Mouse (Mus musculus) kidney, postnatal 4 days (tissue): ENCODE results near the gene Tnks2.

Experiments used
- DNase-seq, 2 experiments: peaks; one replicate each; pipeline ENCODE4 v3.0.0; 2021; ENCODE audit warnings: mixed read lengths in 2 of 2

Tnks2 gene

GRCm38 (mm10) chr19:36903377-36903776 lies 69.3 kb downstream of the Tnks2 start:
- no peak for DNase-seq

- DNase-seq = peak; percentile 56 to 66
These were observed 70.4 kb downstream of the Tnks2 start for GRCm38 (mm10) chr19:36904211-36905007.

- DNase-seq = no peak
These were observed 75.1 kb downstream of the Tnks2 start for GRCm38 (mm10) chr19:36909150-36909549.

GRCm38 (mm10) chr19:36909676-36910292 lies 75.8 kb downstream of the Tnks2 start:
- DNase-seq = peak; percentile 82 to 85

GRCm38 (mm10) chr19:36910424-36911045 lies 76.5 kb downstream of the Tnks2 start:
- no peak for DNase-seq

GRCm38 (mm10) chr19:36913064-36913463 lies 79.0 kb downstream of the Tnks2 start:
- DNase-seq = no peak

- DNase-seq = no peak
These were observed 82.2 kb downstream of the Tnks2 start for GRCm38 (mm10) chr19:36916206-36916605.

GRCm38 (mm10) chr19:36916876-36917389 lies 82.9 kb downstream of the Tnks2 start:
- no peak for DNase-seq

- DNase-seq = peak; percentile 87 to 89
These were observed 84.6 kb downstream of the Tnks2 start for GRCm38 (mm10) chr19:36918441-36919301.

- DNase-seq = no peak
These were observed 85.4 kb downstream of the Tnks2 start, which contains the start of gene Fgfbp3 for GRCm38 (mm10) chr19:36919466-36919865. Fgfbp3 (minus strand) TSS chr19:36919615.

GRCm38 (mm10) chr19:36922015-36922414 lies 88.0 kb downstream of the Tnks2 start:
- DNase-seq = no peak

- DNase-seq = no peak
These were observed 88.9 kb downstream of the Tnks2 start for GRCm38 (mm10) chr19:36922936-36923335.

GRCm38 (mm10) chr19:36925671-36926552 lies 91.9 kb downstream of the Tnks2 start, which contains the start of gene Btaf1:
Btaf1 (plus strand) TSS chr19:36926079.
- DNase-seq = peak; percentile 85 to 92

- no peak for DNase-seq
These were observed 92.7 kb downstream of the Tnks2 start for GRCm38 (mm10) chr19:36926553-36927236.

GRCm38 (mm10) chr19:36927800-36928361 lies 93.8 kb downstream of the Tnks2 start:
- DNase-seq = no peak

GRCm38 (mm10) chr19:36929816-36930215 lies 95.8 kb downstream of the Tnks2 start:
- no peak for DNase-seq

GRCm38 (mm10) chr19:36932097-36932496 lies 98.1 kb downstream of the Tnks2 start:
- no peak for DNase-seq

- no peak for DNase-seq
These were observed 98.6 kb downstream of the Tnks2 start for GRCm38 (mm10) chr19:36932613-36933012.

- DNase-seq = no peak
These were observed 102.3 kb downstream of the Tnks2 start for GRCm38 (mm10) chr19:36936285-36936684.

GRCm38 (mm10) chr19:36938008-36938407 lies 104.0 kb downstream of the Tnks2 start:
- DNase-seq = no peak
